In the genomic region with DNA sequence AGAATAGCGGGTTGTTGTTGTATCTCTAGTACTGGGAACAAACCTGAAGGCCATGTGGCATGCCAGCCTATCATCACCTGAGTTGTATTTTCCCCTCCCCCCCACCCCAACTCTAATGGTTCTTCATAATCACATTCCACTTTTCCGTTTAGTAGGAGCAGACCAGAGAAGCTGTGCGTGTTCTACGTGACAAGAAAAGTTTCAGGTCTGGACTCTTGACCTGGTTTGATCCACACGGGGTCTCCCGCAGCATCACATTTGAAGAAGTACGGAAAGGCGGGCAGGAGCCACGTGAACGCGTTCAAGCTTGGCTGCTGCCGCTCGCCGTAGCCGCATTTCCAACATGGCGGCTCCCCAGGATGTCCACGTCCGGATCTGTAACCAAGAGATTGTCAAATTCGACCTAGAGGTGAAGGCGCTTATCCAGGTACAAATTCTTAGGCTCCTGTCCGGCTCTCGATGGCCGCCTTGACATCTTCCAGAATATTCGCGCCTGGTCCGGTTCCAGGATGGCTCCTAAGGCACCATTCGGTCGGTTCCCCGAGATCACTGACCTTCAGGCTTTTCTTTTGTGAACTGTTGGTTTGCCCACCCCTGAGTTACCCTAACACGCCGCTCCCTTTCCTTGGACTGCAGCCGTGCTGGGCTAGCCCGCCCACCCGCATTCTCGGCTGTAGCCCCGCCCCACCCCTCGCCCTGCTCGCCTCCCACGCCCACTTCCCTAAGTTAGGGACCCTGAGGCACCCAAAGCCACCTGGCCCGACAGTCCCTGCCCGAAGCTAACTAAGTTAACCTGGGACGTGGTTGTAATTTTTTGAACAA, we compare ENCODE assay signal across 8 mouse cellular contexts. TPM values are rescaled to one million over a fixed set of nuclear protein-coding genes. Genes with fewer than 3 reads are reported as not detected.
A peak's percentile ranks its signal among the peaks of the same experiment; 100 is the strongest.
DNase-seq lines count a peak whose midpoint lies in the region; ATAC-seq and TF ChIP-seq lines count a peak whose summit lies in the region.

A gene (plus strand): TSS at position 317 of the 822 bp plus-strand sequence.

- no peaks in the 10 kb centered on the region for H3K9me3 ChIP-seq in ES-Bruce4 (replicated peaks; ENCODE audit: control insufficient read depth, insufficient read depth, low read length, poor library complexity, severe bottlenecking)
- no peaks in the 10 kb centered on the region for H3K9me3 ChIP-seq in forebrain, embryonic 15.5 days

- H3K4me2 ChIP-seq in forebrain, embryonic 15.5 days (replicated peaks) = peak within 1 kb of the TSS; percentile 77

- peak within 1 kb of the TSS; percentile 86 for H3K9ac ChIP-seq in ES-Bruce4 (ENCODE audit: low read depth, poor library complexity, severe bottlenecking)
- peak within 1 kb of the TSS; percentile 79 for H3K9ac ChIP-seq in forebrain, embryonic 15.5 days (replicated peaks)

- H3K4me3 ChIP-seq in ES-Bruce4 (ENCODE audit: low read depth, low read length) = peak within 1 kb of the TSS; percentile 93
- H3K4me3 ChIP-seq in forebrain, embryonic 15.5 days = peak within 1 kb of the TSS; percentile 67
- peak within 1 kb of the TSS; percentile 77 for H3K4me3 ChIP-seq in lung, adult 2 months (replicated peaks; ENCODE audit: extremely low read depth, low read depth, low read length)

- H3K36me3 ChIP-seq in ES-Bruce4 (ENCODE audit: control insufficient read depth, insufficient read depth, low read length, poor library complexity, severe bottlenecking) = 0 out of 2 replicates have a peak, but pooled peaks cover 7% of the 10 kb centered on the region
- peaks cover 23% of the 10 kb centered on the region for H3K36me3 ChIP-seq in forebrain, embryonic 15.5 days

- H3K27me3 ChIP-seq in ES-Bruce4 (ENCODE audit: control insufficient read depth, insufficient read depth, low read length, poor library complexity, severe bottlenecking) = no peaks in the 10 kb centered on the region
- no peaks in the 10 kb centered on the region for H3K27me3 ChIP-seq in forebrain, embryonic 15.5 days

- 0 out of 2 replicates have a peak, but pooled peaks have one; percentile 20 for TF ChIP-seq EP300 in ES-Bruce4 (IDR thresholded peaks at IDR 0.05; ENCODE audit: insufficient read depth, low read depth, low read length)

- no peak for TF ChIP-seq CTCF in ES-Bruce4 (IDR thresholded peaks at IDR 0.05; ENCODE audit: low read depth, low read length)
- no peak for TF ChIP-seq CTCF in lung, adult 2 months (IDR thresholded peaks at IDR 0.05; ENCODE audit: insufficient read depth, low read length)

- DNase-seq in c-Kit-positive CD71-positive TER-119-negative erythroid progenitor cells, embryonic 14.5 days (ENCODE audit: low read depth) = peak; percentile 68
- DNase-seq in heart, postnatal 25 days (ENCODE audit: low spot score) = peak; percentile 37
- DNase-seq in layer of hippocampus, adult 18-20 months (ENCODE audit: low spot score in 2 of 2) = peak; percentile 76 to 90
- DNase-seq in lung, adult 2 months = peak; percentile 77
- DNase-seq in thymus, adult 18-20 months = peak; percentile 57 to 62

- H3K27ac ChIP-seq in ES-Bruce4 (ENCODE audit: insufficient read depth, low read length) = peak within 1 kb of the TSS; percentile 87
- H3K27ac ChIP-seq in forebrain, embryonic 15.5 days (replicated peaks) = peak within 1 kb of the TSS; percentile 60; the same call in 1 of the 2 replicates

- peaks cover 2% of the 10 kb centered on the region for H3K4me1 ChIP-seq in ES-Bruce4 (ENCODE audit: control insufficient read depth, insufficient read depth, low read length)
- H3K4me1 ChIP-seq in forebrain, embryonic 15.5 days = peaks cover 12% of the 10 kb centered on the region
- peaks cover 4% of the 10 kb centered on the region for H3K4me1 ChIP-seq in lung, adult 2 months (ENCODE audit: control insufficient read depth, insufficient read depth, low read length)

- peak; percentile 83 for ATAC-seq in forebrain, embryonic 15.5 days (replicated peaks)
- ATAC-seq in neutrophil, adult 5-6 weeks (ENCODE audit: extremely low read depth, insufficient number of reproducible peaks, low FRiP score, poor library complexity, severe bottlenecking) = peak; percentile 58; the same call in 1 of the 2 replicates

- under 1% methylated on average over 42 of the region's 42 CpGs for WGBS in forebrain, embryonic 15.5 days
- WGBS in lung, adult 2 months = under 1% methylated on average over 42 of the region's 42 CpGs

- intact Hi-C loops in heart, postnatal 25 days (cut with DNase I) = loop anchor here (5.0 kb wide), 2 partner anchors 119 to 319 kb away; a partner anchor contains a TSS

- peak; percentile 51 for TF ChIP-seq POLR2A in ES-Bruce4 (IDR thresholded peaks at IDR 0.05; ENCODE audit: insufficient read depth, low read length)
- 0 out of 2 replicates have a peak, but pooled peaks have one; percentile 32 for TF ChIP-seq POLR2A in lung, adult 2 months (IDR thresholded peaks at IDR 0.05; ENCODE audit: borderline replicate concordance, extremely low read depth, low read depth, low read length)

RNA-seq across cellular contexts. Expression of the gene that starts here (rescaled TPM):
- 28.9 and 29.4 TPM in 2 replicates for polyA plus RNA-seq in ES-Bruce4 (2011; ENCODE audit: insufficient read depth, insufficient read length, low read depth, missing spikeins)
- polyA plus RNA-seq in forebrain, embryonic 15.5 days (2015; fragmentation: Nextera tagmentation; extraction: Ambion mirVana) = 51.0 and 54.5 TPM in 2 replicates
- total RNA-seq in heart, postnatal 25 days (2021) = 10 to 100 TPM; 26.3 to 28.3 TPM
- 10 to 100 TPM; 31.2 to 33.6 TPM for total RNA-seq in layer of hippocampus, adult 18-20 months (2021)
- polyA plus RNA-seq in lung, adult 2 months (2012; rRNA removed) = 12.3 and 17.1 TPM in 2 replicates
- total RNA-seq in neutrophil, adult 5-6 weeks (2017) = 31.8 and 35.1 TPM in 2 replicates

Comparison
In these comparisons a context has a peak if more than half of its experiments do, and no peak if none do; other contexts are left out.
1. Peak in every context shown above with its lines: DNase-seq, ATAC-seq, H3K4me3 ChIP-seq and H3K27ac ChIP-seq.